Mouse (Mus musculus): ENCODE results near the gene Ednrb. TPM values are rescaled to one million over a fixed set of nuclear protein-coding genes. Genes with fewer than 3 reads are reported as not detected.

The Ednrb gene
- total RNA-seq, 2 experiments from 2014 or later, result 28.8 to 36.8 TPM

- DNase-seq (ENCODE audit: low spot score in 2 of 2), result no peak
Measured at GRCm38 (mm10) chr14:103769319-103770245, 74.6 kb downstream of the Ednrb start.

GRCm38 (mm10) chr14:103767488-103767887 lies 76.7 kb downstream of the Ednrb start:
- DNase-seq (ENCODE audit: low spot score in 2 of 2), result no peak

Other genes with a start within 250 kb of the Ednrb start
- gene Slain1, start 194.2 kb downstream of the Ednrb start, total RNA-seq (2021), result 1 to 10 TPM; 1.2 to 1.4 TPM